Mouse (Mus musculus): ENCODE data around the gene Itprid2. TPM values are rescaled to one million over a fixed set of nuclear protein-coding genes. Genes with fewer than 3 reads are reported as not detected.

Gene Itprid2
- polyA plus RNA-seq, 1 experiment = 22.8 TPM

- H3K4me3 ChIP-seq (ENCODE audit: insufficient read depth, low read depth, low read length) = no peak overlapping the region
- 34% methylated on average over 2 of the region's 2 CpGs for WGBS
Observed at GRCm38 (mm10) chr2:79606033-79606432, 29.1 kb upstream of the Itprid2 start.

GRCm38 (mm10) chr2:79607181-79607580 is 28.0 kb upstream of the Itprid2 start:
- DNase-seq = no peak
- Histone ChIP-seq H3K27me3 (replicated peaks; ENCODE audit: control insufficient read depth, insufficient read depth, low read length) (no peaks in the 10 kb centered on the region), H3K4me1 (ENCODE audit: control insufficient read depth, insufficient read depth, low read length) (no peaks in the 10 kb centered on the region; the same call in 1 of the 2 replicates), H3K27ac (ENCODE audit: insufficient read depth, low read depth, low read length) (no peak overlapping the region), H3K4me3 (ENCODE audit: insufficient read depth, low read depth, low read length) (no peak overlapping the region), H3K36me3 (ENCODE audit: control insufficient read depth, insufficient read depth, low read length) (no peaks in the 10 kb centered on the region)
- TF ChIP-seq CTCF (conservative IDR thresholded peaks at IDR 0.05; ENCODE audit: insufficient read depth, insufficient read length, low read depth, low read length) (no peak), POLR2A (IDR thresholded peaks at IDR 0.05; ENCODE audit: low read depth, low read length) (no peak)
- 100% methylated on average over 2 of the region's 2 CpGs for WGBS

More at GRCm38 (mm10) chr2:79606033-79606432, 29.1 kb upstream of the Itprid2 start:
- H3K4me1 ChIP-seq (ENCODE audit: control insufficient read depth, insufficient read depth, low read length) = peaks cover 3% of the 10 kb centered on the region; the same call in 1 of the 2 replicates
- no peaks in the 10 kb centered on the region for H3K27me3 ChIP-seq (replicated peaks; ENCODE audit: control insufficient read depth, insufficient read depth, low read length)
- no peak overlapping the region for H3K27ac ChIP-seq (ENCODE audit: insufficient read depth, low read depth, low read length)
- TF ChIP-seq CTCF (conservative IDR thresholded peaks at IDR 0.05; ENCODE audit: insufficient read depth, insufficient read length, low read depth, low read length) = no peak
- no peak for DNase-seq
- H3K36me3 ChIP-seq (ENCODE audit: control insufficient read depth, insufficient read depth, low read length) = no peaks in the 10 kb centered on the region

- H3K4me1 ChIP-seq (ENCODE audit: control insufficient read depth, insufficient read depth, low read length) = no peaks in the 10 kb centered on the region
- no peak overlapping the region for H3K27ac ChIP-seq (ENCODE audit: insufficient read depth, low read depth, low read length)
- H3K36me3 ChIP-seq (ENCODE audit: control insufficient read depth, insufficient read depth, low read length) = no peaks in the 10 kb centered on the region
- no peak overlapping the region for H3K4me3 ChIP-seq (ENCODE audit: insufficient read depth, low read depth, low read length)
- H3K27me3 ChIP-seq (replicated peaks; ENCODE audit: control insufficient read depth, insufficient read depth, low read length) = no peaks in the 10 kb centered on the region
- TF ChIP-seq POLR2A (IDR thresholded peaks at IDR 0.05; ENCODE audit: low read depth, low read length) = no peak
- TF ChIP-seq CTCF (conservative IDR thresholded peaks at IDR 0.05; ENCODE audit: insufficient read depth, insufficient read length, low read depth, low read length) = no peak
- no peak for DNase-seq
- WGBS = 86% methylated on average over 8 of the region's 8 CpGs
Observed at GRCm38 (mm10) chr2:79608301-79609074, 26.7 kb upstream of the Itprid2 start.

- no peaks in the 10 kb centered on the region for H3K4me1 ChIP-seq (ENCODE audit: control insufficient read depth, insufficient read depth, low read length)
- H3K27me3 ChIP-seq (replicated peaks; ENCODE audit: control insufficient read depth, insufficient read depth, low read length) = no peaks in the 10 kb centered on the region
- TF ChIP-seq CTCF (conservative IDR thresholded peaks at IDR 0.05; ENCODE audit: insufficient read depth, insufficient read length, low read depth, low read length) (no peak), POLR2A (IDR thresholded peaks at IDR 0.05; ENCODE audit: low read depth, low read length) (no peak)
- 62% methylated on average over 3 of the region's 3 CpGs for WGBS
- H3K36me3 ChIP-seq (ENCODE audit: control insufficient read depth, insufficient read depth, low read length) = no peaks in the 10 kb centered on the region
- no peak overlapping the region for H3K4me3 ChIP-seq (ENCODE audit: insufficient read depth, low read depth, low read length)
- DNase-seq = no peak
- no peak overlapping the region for H3K27ac ChIP-seq (ENCODE audit: insufficient read depth, low read depth, low read length)
Observed at GRCm38 (mm10) chr2:79610894-79611293, 24.3 kb upstream of the Itprid2 start.

GRCm38 (mm10) chr2:79618145-79618544 is 17.0 kb upstream of the Itprid2 start:
- Histone ChIP-seq H3K27me3 (replicated peaks; ENCODE audit: control insufficient read depth, insufficient read depth, low read length) (no peaks in the 10 kb centered on the region), H3K27ac (ENCODE audit: insufficient read depth, low read depth, low read length) (no peak overlapping the region), H3K36me3 (ENCODE audit: control insufficient read depth, insufficient read depth, low read length) (no peaks in the 10 kb centered on the region), H3K4me1 (ENCODE audit: control insufficient read depth, insufficient read depth, low read length) (peaks cover 9% of the 10 kb centered on the region; the same call in 1 of the 2 replicates), H3K4me3 (ENCODE audit: insufficient read depth, low read depth, low read length) (no peak overlapping the region)
- no peak for TF ChIP-seq POLR2A (IDR thresholded peaks at IDR 0.05; ENCODE audit: low read depth, low read length)
- DNase-seq = no peak
- 96% methylated on average over 2 of the region's 2 CpGs for WGBS

GRCm38 (mm10) chr2:79618614-79619568 is 16.3 kb upstream of the Itprid2 start:
- H3K36me3 ChIP-seq (ENCODE audit: control insufficient read depth, insufficient read depth, low read length) = no peaks in the 10 kb centered on the region
- peaks cover 9% of the 10 kb centered on the region; the same call in 1 of the 2 replicates for H3K4me1 ChIP-seq (ENCODE audit: control insufficient read depth, insufficient read depth, low read length)
- H3K27me3 ChIP-seq (replicated peaks; ENCODE audit: control insufficient read depth, insufficient read depth, low read length) = no peaks in the 10 kb centered on the region
- H3K4me3 ChIP-seq (ENCODE audit: insufficient read depth, low read depth, low read length) = no peak overlapping the region
- DNase-seq = peak; percentile 78
- WGBS = 43% methylated on average over 6 of the region's 6 CpGs
- TF ChIP-seq POLR2A (IDR thresholded peaks at IDR 0.05; ENCODE audit: low read depth, low read length) (no peak), CTCF (conservative IDR thresholded peaks at IDR 0.05; ENCODE audit: insufficient read depth, insufficient read length, low read depth, low read length) (no peak)
- peak overlapping the region; percentile 68 for H3K27ac ChIP-seq (ENCODE audit: insufficient read depth, low read depth, low read length)

- Histone ChIP-seq H3K4me1 (ENCODE audit: control insufficient read depth, insufficient read depth, low read length) (peaks cover 9% of the 10 kb centered on the region; the same call in 1 of the 2 replicates), H3K27ac (ENCODE audit: insufficient read depth, low read depth, low read length) (no peak overlapping the region), H3K4me3 (ENCODE audit: insufficient read depth, low read depth, low read length) (no peak overlapping the region), H3K36me3 (ENCODE audit: control insufficient read depth, insufficient read depth, low read length) (no peaks in the 10 kb centered on the region), H3K27me3 (replicated peaks; ENCODE audit: control insufficient read depth, insufficient read depth, low read length) (no peaks in the 10 kb centered on the region)
- WGBS = 90% methylated on average over 4 of the region's 4 CpGs
- TF ChIP-seq CTCF (conservative IDR thresholded peaks at IDR 0.05; ENCODE audit: insufficient read depth, insufficient read length, low read depth, low read length) (no peak), POLR2A (IDR thresholded peaks at IDR 0.05; ENCODE audit: low read depth, low read length) (no peak)
- no peak for DNase-seq
Observed at GRCm38 (mm10) chr2:79623256-79623655, 11.9 kb upstream of the Itprid2 start.

Measured in kidney, adult 2 months (tissue).